Mouse (Mus musculus) lung, adult 18-20 months (tissue): Measurements from ENCODE around the gene Gpr62.

ENCODE experiments used
- DNase-seq, 2 experiments: peaks; one replicate each; pipeline ENCODE4 v3.0.0; 2022; ENCODE audit warnings: mixed read lengths in 2 of 2

The Gpr62 gene

DNA sequence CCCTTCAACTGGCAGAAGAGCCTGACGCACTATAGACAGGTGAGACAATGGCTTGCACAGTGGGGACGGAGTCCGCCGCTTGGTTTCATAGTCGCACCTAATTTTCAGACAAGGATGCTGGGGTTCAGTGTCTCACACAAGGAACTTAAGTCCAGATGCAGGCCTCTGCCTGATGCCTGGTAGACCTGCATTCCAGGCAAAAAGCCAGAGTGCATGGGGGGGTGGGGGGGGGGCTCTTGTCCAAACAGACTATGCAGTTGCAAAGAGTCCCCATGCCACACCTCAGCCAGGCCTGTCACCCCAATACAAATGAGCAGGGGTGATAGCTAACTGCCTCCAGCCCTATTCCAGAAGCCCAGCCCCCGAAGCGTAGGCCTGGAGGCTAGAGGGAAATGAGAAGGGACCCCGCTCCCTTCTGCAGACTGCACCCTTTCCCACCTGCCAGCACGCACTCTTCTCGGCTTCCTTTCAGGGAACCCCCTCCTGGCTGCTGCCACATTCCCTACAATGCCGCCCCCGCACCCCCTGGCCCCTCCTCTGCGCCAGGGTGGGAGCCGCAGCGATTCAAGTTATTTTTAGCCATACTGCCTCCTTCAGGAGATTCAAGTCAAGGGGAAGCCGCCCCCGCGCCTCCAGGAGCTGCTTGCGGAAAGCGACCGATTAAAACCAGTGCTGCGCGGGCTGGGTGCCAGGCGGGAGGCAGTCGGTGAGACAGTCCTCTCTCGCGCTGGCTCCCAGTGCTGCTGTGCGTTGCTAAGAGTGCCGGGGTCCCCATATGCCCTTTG, 47.7 kb downstream of the Gpr62 start:
- DNase-seq: peak; percentile 65 to 73

GRCm38 (mm10) chr9:106416826-106417225, 48.9 kb downstream of the Gpr62 start:
- no peak for DNase-seq
